Mouse (Mus musculus): ENCODE results near the gene 1500009C09Rik.

- TF ChIP-seq EP300 (IDR thresholded peaks at IDR 0.05; ENCODE audit: low read depth) (no peak), CTCF (IDR thresholded peaks at IDR 0.05; ENCODE audit: low read depth) (no peak)
These were observed 20.4 kb upstream of the 1500009C09Rik start for GRCm38 (mm10) chr15:82231591-82232378.
